Mouse (Mus musculus): ENCODE measurements around the gene Tmem114. TPM values are rescaled to one million over a fixed set of nuclear protein-coding genes. Genes with fewer than 3 reads are reported as not detected.

The Tmem114 gene
- total RNA-seq (2021) = not detected
- long read RNA-seq, experiment 1 = 0 reads
- long read RNA-seq, experiment 2 = 0 reads

DNA sequence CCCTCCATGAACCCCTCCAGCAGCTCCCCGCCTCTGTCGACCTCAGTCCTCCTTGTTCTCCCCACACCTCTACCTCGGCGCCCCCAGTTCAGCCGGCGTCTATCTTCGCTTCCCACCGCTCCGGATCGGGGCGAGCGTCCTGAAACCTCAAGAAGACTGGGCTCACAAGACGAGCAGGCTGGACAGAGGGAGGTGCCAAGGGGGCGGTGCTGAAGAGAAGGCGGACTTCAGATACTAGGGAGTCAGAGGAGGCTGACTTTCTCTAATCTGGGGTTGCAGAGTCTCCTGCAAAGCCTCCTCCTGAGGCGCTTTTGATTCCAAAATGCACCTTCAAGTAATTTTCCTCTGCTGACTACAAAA lies at the start of gene Tmem114:
TSS of gene Tmem114 (minus strand) at position 166 of the 360 bp plus-strand sequence.
- no peak for DNase-seq (ENCODE audit: low spot score)

DNA sequence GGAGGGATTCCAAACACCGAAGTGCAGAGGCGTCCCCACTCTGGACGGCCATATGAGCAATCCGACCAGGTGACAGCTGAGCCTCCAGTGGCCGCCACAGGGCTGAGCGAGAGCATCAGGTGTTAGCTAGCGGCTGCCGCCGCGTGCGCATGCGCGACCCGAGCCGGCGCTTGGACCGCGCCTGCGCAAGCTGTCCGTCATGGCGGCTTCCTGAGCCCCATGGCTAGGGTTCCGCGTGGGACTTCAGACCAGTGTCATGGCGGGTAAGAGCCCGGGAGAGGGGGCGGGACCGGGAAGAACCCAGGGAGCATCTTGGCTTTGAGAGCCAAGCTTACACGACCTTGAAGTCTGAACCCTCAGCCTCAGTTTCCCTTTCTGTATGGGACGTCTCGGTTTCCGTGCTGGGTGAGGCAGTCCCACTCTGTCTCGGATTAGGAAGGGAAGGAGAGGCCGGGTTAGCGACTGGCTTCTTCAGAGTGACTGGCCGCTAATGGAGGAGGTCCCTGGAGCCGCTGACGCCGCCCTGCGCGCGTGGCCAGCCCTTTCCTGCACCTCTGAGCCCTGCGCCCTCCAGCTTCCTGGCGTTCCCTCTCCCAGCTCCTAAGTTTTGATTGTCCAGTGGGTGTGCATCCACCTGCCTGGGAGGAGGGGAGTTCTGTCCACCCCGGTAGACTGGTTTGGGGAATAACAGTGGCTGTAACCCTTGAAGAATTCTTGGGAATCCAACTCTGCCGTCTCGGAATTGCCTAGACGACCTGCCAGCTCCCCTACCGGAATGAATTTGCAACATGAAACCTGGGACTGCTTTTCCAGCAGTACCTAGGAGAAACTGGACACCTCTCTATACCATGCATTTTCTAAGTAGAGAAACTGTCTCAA lies 45.9 kb upstream of the Tmem114 start, which contains the start of gene Mettl22:
TSS of gene Mettl22 (plus strand) at position 186 of the 879 bp plus-strand sequence.
- DNase-seq (ENCODE audit: low spot score) = peak; percentile 88

DNA sequence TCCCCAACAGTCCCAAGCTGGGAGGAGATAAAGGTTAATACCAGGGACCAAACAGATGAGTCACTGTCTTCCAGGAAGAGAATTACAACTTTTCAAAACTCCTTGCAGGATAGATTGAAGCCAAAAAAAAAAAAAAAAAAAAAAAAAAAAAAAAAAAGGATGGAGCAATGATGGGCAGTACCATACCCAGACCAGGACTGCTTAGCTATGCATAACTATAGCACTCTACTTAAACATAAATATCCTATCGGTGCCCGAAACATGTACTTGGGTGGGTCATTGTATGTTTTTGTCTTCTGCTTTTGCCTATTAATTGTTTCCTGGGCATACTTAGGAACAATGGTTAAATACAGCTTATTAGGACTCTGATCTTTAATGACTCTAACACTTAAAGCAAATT lies 45.2 kb upstream of the Tmem114 start:
- DNase-seq (ENCODE audit: low spot score) = no peak

DNA sequence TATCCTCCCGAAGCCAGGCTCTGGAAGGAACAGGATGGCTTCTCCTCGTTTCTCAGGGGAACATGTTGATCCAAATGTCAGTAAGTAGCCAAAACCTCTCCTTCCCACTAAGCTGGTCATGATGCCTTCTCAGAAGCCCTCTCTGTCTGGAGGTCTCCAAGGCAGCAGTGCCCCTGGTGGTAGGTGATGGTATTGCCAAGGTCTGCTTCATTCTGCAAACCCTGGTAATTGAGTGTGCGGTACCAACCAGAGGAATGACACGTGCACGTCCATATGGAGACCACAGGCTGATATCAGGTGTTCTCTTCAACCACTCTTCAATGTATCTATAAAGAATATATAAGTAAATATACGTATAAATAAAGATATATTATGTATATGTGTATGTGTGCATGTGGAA lies 34.2 kb upstream of the Tmem114 start:
- DNase-seq (ENCODE audit: low spot score) = peak; percentile 31

DNA sequence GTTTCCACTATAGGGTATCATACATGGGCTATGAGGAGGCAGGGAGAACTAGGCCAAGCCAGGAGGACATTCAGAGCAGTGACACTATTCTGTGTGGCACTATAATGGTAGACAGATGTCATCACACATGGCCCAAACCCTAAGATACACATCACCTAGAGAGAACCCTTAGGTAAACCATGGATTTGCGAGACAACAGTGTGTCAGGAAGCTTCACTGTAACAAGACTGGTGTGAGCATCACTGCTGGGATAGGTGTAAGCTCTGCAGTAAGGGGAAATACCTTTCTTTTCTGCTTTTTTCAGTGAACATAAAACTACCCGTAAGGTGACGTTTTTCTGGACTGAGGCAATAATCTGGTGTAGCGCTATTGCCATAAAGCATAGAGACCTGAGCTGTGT lies 33.5 kb upstream of the Tmem114 start:
- no peak for DNase-seq (ENCODE audit: low spot score)

DNA sequence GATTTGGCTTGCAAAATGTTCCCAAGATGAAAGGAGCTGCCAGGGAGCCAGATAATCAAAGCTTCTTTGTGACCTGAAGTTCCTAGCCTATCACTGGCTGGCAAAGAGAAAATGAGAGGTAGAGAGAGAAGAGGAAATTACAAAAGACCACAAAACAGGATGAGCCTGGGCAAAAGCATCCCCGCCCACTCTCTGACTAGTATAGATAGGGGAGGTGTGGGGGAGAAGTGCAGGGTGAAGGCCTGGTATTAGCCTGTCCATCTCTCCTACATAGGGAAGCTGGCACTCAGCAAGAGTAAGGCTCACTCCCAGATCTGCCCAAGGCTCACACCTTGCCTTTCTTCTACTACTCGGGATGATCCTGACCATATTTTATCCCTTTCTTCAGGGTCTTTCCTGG lies 30.3 kb upstream of the Tmem114 start:
- no peak for DNase-seq (ENCODE audit: low spot score)

DNA sequence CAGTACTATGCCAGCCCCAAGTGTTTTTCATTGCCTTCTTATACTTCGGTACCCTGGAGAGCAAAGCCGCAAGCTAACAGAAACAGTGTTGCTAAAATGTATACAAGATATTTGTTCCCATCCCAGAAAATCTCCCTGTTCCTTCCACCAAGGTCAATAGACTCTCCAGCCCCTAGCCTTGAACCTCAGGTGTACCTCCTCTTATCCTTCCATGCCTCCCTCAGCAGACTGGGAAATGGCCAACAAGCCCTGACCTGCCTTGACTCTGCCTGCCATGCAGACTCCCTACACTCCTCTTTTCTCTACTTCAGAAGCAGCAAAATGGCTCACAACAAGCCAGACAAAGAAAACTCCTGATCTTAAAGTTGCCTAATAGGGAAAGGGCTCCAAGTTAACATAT lies 28.4 kb upstream of the Tmem114 start:
- no peak for DNase-seq (ENCODE audit: low spot score)

DNA sequence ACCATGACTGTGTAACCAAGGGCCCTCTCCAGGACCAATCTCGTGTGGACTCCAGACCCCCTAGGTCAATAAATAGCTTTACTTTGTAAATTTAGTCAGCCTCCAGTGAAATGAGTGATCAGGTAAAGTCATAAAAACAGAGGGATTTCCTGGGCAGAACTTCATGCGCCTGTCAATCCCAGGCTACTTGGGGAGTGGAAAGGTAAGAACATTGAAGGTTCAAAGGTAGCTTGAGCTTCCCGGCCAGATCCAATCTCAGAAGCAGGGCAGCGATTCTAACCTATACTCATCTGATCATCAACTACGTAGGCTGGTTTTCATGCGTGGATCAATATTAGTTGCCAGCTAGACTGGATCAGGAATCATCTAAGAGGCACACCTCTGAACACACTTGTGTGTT lies 21.3 kb upstream of the Tmem114 start:
- DNase-seq (ENCODE audit: low spot score) = no peak

DNA sequence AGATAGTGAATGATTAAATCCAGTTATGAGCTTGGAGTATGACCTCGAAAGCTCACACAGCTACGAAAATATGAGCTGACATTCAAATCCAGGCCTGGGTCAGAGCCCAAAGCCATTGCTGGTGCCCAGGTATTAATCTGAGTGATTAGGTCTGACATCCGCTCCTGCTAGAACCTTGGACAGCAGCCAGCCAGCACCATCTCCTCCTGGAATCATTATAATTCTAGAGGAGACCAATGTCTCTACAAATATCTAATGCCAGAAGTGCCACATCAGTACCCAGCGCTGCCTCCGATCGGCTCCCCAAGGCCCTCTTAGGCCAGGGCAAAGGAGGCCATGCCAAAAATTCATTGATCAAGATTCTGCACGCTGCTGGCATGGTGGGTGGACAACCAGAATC lies 20.0 kb upstream of the Tmem114 start:
- DNase-seq (ENCODE audit: low spot score) = no peak

DNA sequence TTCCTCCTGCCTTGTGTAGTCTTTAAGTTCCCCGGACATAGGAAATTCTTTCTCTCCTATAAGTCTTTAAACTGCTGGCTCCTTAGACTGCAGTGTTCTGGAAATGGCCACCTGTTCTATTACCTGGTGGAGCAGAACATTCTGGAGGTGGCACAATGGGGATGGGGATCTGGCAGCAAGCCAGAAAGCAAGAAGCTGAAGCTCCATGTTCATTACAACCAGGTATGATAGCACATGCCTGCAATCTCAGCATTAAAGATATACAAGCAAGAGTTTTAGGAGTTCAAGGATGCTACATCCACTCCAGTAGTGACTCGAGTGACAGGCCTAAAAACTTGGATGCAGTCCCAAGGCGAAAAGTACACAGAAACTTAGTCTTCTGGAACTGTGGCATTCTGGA lies 7.7 kb upstream of the Tmem114 start:
- no peak for DNase-seq (ENCODE audit: low spot score)

DNA sequence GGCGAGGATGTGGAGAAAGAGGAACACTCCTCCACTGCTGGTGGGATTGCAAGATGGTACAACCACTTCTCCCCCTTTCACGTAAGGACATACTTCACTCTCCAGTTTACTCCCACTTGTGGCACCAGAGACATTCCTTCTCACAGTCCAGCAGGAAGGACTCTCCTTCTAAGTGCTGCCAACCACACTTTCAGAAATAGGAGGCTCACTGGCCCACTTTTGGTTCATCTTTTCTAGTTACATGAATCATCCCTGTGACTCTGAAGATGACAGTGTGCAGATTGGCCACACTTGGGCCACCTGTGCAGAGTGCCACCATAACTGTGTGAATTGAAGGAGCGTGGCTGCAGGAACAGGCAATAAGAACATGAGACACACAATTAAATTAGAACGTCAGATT lies 4.6 kb upstream of the Tmem114 start:
- no peak for DNase-seq (ENCODE audit: low spot score)

DNA sequence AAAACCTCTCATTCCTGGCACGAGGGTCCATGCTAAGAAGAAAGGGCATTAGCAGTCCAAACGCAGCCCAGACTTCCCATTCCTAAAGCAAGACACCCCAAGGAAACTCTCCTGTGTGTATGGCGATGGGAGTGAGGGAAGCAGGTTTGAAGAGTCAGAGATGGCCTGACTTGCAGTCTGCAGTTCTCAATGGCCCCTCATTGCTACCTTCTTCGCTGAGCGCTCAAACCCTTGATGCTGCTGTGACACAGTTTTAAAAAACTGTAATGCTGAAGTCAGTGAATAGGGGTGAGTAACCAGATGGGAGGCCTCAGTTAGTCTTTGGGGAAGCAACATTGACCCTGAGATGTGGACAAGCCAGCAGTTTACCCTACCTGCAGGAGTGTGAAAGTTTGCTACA lies 800 bp upstream of the Tmem114 start:
- DNase-seq (ENCODE audit: low spot score) = no peak

DNA sequence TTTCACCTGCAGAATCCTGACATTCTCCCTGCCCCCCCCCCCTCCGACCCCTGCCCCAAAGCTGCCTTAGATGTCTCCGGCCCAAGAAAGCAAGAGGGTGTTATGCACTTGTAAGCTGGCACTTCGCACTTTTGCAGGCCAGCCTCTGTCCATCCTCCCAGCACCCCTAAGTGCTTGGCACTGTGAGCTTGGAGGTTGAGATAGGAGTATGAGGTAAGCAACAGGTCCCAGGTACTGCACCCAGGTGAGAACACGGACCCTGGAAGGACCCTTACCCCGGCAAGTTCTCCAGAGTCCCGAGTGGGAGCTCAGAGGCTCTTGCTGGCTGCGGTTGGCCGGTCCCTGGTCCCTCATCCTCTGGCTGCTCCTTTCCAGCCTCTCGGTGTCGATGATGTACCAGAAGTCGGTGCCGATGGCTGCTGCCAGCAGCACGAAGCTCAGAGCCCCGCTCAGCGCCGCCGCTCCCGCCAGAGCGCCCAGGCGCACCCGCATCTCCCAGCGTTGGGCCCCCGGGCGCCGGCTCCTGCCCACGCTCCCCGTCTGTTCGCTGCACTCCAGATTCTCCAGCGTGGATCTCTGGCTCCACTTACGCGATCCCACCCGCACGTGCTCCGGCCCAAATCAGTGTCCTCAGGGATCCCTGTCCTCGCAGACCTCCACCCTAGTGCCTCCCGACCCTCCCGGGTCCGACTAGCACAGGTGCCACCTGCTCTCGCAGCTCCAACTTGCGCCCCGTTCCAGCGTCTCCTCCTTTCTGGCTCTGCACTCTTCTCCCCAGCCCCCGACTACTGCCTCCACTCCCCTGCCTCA lies 570 bp downstream of the Tmem114 start:
- no peak for DNase-seq (ENCODE audit: low spot score)

DNA sequence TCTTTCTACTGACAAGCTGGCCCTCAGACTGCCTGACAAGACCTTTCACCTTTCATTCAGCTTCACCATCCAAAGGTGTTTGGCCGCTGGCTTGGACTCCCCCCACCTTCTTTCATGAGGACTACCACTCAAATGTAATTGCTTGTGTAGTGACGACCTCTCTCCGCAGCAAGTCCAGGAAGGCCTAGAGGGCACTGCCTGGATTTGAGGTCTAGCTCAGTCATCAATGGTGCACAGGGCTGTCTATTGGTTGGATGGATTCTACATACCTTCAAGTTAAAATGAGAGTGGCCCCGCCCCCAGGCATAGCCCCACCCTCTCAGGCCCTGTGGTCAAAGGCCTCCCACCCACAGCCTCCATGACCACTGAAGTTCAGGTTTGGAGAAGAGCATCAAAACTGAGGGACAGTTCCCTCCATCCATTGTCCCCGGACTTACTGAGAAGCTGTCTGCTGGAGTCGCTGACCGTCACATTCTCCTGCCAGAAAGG lies 1.3 kb downstream of the Tmem114 start:
- DNase-seq (ENCODE audit: low spot score) = no peak

DNA sequence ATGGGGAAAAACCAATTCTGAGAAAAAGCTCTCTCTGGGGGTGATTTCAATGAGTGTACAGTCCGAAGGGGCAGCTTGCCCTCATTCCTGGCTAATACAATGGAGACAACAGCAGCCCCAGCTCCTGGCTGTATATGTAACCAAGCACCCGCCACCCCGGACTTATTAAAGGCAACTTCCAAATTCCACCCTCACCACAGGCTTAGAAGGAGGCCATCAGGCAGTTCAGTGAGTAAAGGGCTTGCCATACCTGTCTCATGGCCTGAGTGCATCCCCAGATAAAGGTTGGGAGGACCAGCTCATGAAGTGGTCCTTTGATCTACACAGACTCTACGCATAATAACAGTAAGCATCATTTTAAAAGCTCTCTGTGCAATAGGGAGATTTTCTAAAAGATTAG lies 4.1 kb downstream of the Tmem114 start:
- no peak for DNase-seq (ENCODE audit: low spot score)

DNA sequence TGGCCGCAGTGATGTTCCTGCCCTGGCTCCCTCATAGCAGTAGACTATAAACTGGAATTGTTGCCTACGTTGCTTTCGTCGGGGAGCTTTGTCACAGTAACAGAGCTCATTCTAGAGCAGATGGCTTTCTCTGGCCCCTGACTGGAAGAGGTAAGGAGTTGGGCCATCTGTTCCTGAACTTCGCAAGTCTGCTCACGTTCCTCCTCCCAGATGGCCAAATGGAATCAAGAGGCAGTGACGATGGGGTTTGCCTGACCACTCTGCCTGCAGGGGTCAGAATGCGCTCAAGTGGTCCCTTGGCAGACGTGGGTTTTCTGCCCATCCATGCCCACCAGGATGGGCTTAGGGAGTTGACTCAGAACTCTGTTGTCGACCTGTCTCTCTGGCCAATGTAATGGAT lies 4.6 kb downstream of the Tmem114 start:
- no peak for DNase-seq (ENCODE audit: low spot score)

DNA sequence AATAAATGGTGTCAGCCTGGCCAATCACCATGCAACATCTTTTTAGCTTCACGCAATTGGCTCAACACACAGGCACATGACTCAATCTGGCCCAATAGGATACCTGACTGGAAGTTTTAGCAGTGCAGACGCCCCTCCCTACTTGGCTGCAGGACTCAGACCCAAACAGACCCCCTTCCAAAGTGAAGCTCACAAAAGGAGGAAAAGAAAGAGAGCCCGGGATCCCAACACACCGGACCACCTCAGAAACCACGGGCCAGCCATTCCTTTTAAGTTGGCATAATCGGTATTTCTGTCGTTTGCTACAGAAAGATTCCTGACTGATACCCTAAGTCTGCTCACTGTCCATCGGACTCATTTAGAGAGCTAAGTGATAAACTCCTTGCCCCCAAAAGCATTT lies 5.3 kb downstream of the Tmem114 start:
- DNase-seq (ENCODE audit: low spot score) = no peak

DNA sequence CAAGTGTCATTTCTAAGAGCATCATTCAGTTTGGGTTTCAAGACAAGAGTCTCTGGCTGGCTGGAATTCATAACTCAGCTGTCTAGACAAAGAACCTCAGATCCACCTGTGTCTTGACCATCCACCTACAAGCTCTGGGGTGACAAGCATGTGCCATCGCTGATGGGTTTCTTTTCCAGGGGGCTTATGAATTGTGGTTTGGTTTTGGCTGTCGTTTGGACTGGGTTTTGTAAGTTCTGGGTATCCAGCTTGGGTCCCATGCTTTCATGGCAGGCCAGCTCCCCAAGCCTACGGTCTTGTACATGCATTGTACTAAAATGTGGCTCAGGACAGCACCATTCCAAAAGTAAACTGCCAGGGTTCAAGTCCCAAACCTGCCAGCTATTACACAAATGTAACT lies 6.8 kb downstream of the Tmem114 start:
- no peak for DNase-seq (ENCODE audit: low spot score)

DNA sequence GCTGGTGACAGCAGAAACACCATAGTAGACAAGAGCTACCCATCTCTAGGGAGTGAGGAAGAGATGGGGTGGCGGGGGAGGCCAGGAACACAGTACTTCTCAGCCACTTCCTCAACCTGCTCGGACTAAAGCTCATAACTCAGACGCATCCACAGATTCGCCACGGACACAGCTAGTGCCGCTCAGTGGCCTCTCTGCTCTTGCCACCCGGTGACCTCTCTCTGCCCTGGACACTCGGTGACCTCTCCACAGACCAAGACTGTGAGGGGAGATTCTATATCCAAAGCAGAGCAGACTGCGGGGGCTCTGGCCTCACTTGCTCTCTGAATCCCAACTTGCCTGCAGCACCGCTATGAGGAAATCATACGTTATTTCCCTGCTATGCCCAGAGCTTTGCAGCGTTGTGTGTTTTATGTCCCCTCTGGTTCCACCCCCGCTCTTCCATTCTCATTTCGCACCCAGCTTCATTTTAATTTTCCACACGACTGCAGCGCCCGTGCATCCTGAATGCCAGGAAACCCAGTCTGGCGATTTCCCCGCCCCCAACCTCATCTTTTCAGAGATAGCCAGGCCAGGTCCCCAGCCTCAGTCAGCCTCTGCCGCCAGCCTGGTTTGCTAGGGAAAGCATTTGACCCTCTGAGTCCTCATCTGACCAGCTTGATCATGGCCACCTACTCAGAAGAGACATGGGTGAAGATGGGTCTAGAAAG lies 7.8 kb downstream of the Tmem114 start:
- no peak for DNase-seq (ENCODE audit: low spot score)

DNA sequence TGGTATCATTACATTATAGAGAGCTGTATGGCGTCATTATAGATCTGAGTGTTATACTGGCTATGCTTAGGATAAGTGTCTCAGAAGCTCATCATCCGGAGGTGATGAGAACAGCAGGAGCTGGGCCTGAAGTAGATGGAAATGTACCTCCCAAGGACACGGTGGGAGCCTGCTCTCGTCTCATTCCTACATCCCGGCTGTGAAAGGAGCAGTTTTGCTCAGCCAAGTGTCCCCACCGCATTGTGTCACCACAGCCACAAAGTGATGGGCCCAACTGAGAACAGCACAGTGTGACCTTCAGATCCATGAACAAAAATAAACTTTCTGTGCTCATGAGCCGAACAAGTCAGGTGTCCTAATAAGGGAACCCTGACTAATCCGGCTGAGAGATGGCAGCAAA lies 8.9 kb downstream of the Tmem114 start:
- no peak for DNase-seq (ENCODE audit: low spot score)

DNA sequence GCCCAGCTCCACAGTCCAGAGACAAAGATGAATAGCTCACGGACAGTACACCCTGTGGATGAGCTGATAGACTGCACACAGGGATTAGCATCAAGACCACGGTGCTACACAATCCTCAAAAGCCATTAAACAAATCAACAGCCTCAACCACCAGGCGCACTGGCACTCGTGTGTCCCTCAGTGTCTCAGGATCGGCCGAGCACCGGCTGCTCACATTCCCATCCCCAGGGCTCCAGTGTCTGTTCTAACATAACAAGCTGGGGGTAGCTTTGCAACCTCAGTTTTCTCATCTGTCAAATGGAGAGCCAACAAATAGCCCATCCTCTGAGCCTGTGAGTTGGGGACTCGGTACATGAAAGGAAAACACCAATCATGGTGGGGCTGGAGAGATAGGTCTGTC lies 11.5 kb downstream of the Tmem114 start:
- no peak for DNase-seq (ENCODE audit: low spot score)

DNA sequence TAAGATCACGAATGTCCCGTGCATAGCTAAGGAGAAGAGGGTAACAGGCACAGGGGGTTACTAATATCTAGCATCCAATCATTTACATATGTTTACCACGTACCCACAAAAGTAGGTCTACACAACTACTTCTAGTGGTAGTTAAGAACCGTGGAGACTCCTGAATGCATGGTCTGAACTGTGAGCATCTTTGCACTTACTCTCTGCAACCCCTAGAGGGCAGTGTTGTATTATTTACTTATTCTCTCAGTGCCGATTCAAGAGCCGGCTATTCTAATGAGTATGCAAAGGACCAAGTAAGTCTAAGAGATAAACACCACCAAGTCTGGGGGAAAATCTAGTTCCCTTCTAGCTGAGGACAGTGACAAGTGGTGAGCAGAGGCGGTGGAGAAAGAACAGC lies 12.7 kb downstream of the Tmem114 start:
- DNase-seq (ENCODE audit: low spot score) = peak; percentile 32

Data from gastrocnemius, adult 18-20 months (tissue).